Mouse (Mus musculus) intestine, embryonic 14.5 days (tissue): ENCODE data around the gene Lgals2. TPM values are rescaled to one million over a fixed set of nuclear protein-coding genes. Genes with fewer than 3 reads are reported as not detected.

ENCODE experiments used
- ATAC-seq: fragments of 200-750 bp; cut with Nextera tagmentation; replicated peaks from 2 replicates; pipeline ENCODE4 v1.8.0; 2017; ENCODE audit warnings: low read depth, moderate number of reproducible peaks, moderate TSS enrichment, moderate library complexity; ENCODE audit not compliant: low FRiP score, low TSS enrichment
- DNase-seq: peaks from one replicate; pipeline ENCODE4 v3.0.0-alpha.2; 2018; ENCODE audit warnings: low spot score
- H3K27ac ChIP-seq: fragments of 300-500 bp; sonication (generic); 2 replicates; pipeline ENCODE4 v1.5.1; 2014; ENCODE audit warnings: low read depth, mild to moderate bottlenecking, control low read depth
- H3K27me3 ChIP-seq: fragments of 300-500 bp; sonication (generic); replicated peaks from 2 replicates; pipeline ENCODE4 v1.6.1; 2014; ENCODE audit warnings: low read length, control low read depth; ENCODE audit not compliant: control insufficient read depth, insufficient read depth
- H3K36me3 ChIP-seq: fragments of 300-500 bp; sonication (generic); 2 replicates; pipeline ENCODE4 v1.6.1; 2014; ENCODE audit warnings: low read length, control low read depth; ENCODE audit not compliant: control insufficient read depth, insufficient read depth
- H3K4me1 ChIP-seq: fragments of 300-500 bp; sonication (generic); replicated peaks from 2 replicates; pipeline ENCODE4 v1.6.1; 2014; ENCODE audit warnings: low read length, control low read depth, mixed read lengths; ENCODE audit not compliant: control insufficient read depth, insufficient read depth
- H3K4me2 ChIP-seq: fragments of 300-500 bp; sonication (generic); 2 replicates; pipeline ENCODE4 v1.6.1; 2014; ENCODE audit warnings: low read length
- H3K4me3 ChIP-seq: fragments of 300-500 bp; sonication (generic); 2 replicates; pipeline ENCODE4 v1.5.1; 2014; ENCODE audit warnings: low read depth, low read length, control low read depth, mixed read lengths
- H3K9ac ChIP-seq: fragments of 300-500 bp; sonication (generic); 2 replicates; pipeline ENCODE4 v1.6.1; 2014; ENCODE audit warnings: mild to moderate bottlenecking, low read length
- H3K9me3 ChIP-seq: fragments of 300-500 bp; sonication (generic); 2 replicates; pipeline ENCODE4 v1.6.1; 2016; ENCODE audit warnings: low read length, control low read depth; ENCODE audit not compliant: control insufficient read depth
- WGBS: fragments of 180-500 bp; shearing (Covaris S2); extraction: QIAGEN DNeasy Blood & Tissue Kit; methylation state at CpG from one replicate; pipeline ENCODE4 v1.1.7; 2014; 5-methylcytosine and 5-hydroxymethylcytosine counted together
- polyA plus RNA-seq: library from polyadenylated mRNA; unstranded; fragments of >200 nt; fragmentation: Nextera tagmentation; extraction: Ambion mirVana; gene quantifications from 2 replicates; pipeline ENCODE4 v1.2.1, GENCODE M21; 2014

The Lgals2 gene
- polyA plus RNA-seq: 776 and 848 TPM in 2 replicates

DNA sequence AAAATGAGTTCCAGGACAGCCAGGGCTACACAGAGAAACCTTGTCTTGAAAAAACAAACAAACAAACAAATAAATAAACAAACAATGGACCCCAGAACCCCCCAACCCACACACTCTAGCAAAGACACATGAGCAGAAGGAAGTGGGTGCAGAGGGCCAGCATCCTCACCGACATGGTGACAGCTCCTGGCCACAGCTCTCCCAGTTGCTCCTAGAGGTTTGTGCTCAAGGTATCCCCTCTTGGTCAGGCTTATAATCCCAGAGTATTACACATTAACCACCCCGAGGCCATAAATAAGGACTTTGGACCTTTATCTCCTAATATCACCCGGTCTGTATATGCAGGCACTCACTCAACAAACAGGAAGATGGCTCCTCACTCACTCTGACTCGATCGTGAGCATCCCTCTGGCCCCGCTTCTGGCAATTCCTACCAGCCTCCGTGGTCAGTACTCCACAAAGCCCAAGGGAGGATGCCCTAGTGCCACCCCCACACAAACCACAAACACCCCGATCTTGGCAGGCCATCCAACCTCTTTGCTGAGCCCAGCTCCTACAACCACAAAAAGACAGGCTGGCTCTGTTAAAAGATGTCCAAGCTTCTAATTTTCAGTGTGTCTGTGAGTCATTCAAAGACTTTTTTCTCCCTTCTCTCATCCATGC lies at the start of gene Lgals2:
Lgals2 (minus strand) TSS at position 227 of the 663 bp plus-strand sequence.
- WGBS: 52% methylated on average over 8 of the region's 8 CpGs
- Histone ChIP-seq H3K36me3 (no peaks in the 10 kb centered on the region), H3K4me2 (peak within 1 kb of the TSS; percentile 42), H3K27ac (no peak within 1 kb of the TSS), H3K9ac (no peak within 1 kb of the TSS), H3K4me3 (peak within 1 kb of the TSS; percentile 14; the same call in 1 of the 2 replicates), H3K4me1 (peaks cover 12% of the 10 kb centered on the region), H3K9me3 (no peaks in the 10 kb centered on the region), H3K27me3 (no peaks in the 10 kb centered on the region)
- DNase-seq: no peak
- 0 out of 2 replicates have a peak, but pooled peaks have one; percentile 8 for ATAC-seq

DNA sequence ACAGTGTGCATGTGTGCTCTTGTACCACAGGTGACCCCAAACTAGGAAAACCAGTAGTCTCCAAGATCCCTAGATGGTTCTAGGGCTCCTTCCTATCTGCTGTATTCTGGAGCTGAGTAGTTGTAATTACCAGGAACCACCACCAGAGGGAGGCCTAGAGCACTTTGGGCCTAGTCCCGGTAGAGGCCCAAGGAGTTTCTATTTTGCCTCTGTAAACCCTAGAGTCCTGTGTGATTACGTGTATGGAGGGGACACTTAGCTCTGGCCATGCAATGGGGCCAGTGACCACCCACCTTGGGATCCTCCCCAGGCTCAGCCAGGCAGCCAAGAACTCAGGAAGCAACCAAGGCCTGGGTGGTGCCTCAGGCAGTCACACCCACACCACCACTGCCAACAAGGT lies 47.9 kb upstream of the Lgals2 start:
- Histone ChIP-seq H3K9ac (no peak overlapping the region), H3K27me3 (no peaks in the 10 kb centered on the region), H3K36me3 (peaks cover 56% of the 10 kb centered on the region), H3K9me3 (no peaks in the 10 kb centered on the region), H3K27ac (no peak overlapping the region), H3K4me3 (no peak overlapping the region), H3K4me2 (no peak overlapping the region), H3K4me1 (peaks cover 24% of the 10 kb centered on the region)
- WGBS: 8% methylated on average over 2 of the region's 2 CpGs
- no peak for ATAC-seq
- DNase-seq: peak; percentile 92

DNA sequence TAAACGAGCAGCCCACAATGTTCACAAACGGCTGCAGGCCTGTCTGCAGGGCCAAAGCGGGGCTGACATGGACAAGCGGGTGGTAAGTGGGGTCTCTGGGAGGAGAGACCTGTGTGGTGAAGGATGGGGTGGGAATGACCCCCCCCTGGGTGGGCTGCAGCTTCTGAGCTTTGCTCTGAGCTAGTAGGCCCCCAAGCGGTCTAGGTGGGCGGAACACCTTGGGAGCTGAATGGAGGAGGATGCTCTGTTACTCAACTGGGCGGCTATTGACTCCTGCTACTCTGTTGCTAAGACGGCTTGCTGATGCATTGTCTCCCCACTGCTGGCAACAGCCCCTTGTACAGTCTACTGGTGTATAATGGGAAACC lies 46.1 kb upstream of the Lgals2 start:
- H3K9ac ChIP-seq: no peak overlapping the region
- WGBS: 46% methylated on average over 8 of the region's 8 CpGs
- H3K4me3 ChIP-seq: peak overlapping the region; percentile 78
- peak overlapping the region; percentile 48; the same call in 1 of the 2 replicates for H3K27ac ChIP-seq
- peaks cover 37% of the 10 kb centered on the region for H3K36me3 ChIP-seq
- DNase-seq (peak; percentile 61), ATAC-seq (no peak)
- no peaks in the 10 kb centered on the region for H3K27me3 ChIP-seq
- H3K9me3 ChIP-seq: no peaks in the 10 kb centered on the region
- H3K4me2 ChIP-seq: peak overlapping the region; percentile 71
- H3K4me1 ChIP-seq: peaks cover 29% of the 10 kb centered on the region

DNA sequence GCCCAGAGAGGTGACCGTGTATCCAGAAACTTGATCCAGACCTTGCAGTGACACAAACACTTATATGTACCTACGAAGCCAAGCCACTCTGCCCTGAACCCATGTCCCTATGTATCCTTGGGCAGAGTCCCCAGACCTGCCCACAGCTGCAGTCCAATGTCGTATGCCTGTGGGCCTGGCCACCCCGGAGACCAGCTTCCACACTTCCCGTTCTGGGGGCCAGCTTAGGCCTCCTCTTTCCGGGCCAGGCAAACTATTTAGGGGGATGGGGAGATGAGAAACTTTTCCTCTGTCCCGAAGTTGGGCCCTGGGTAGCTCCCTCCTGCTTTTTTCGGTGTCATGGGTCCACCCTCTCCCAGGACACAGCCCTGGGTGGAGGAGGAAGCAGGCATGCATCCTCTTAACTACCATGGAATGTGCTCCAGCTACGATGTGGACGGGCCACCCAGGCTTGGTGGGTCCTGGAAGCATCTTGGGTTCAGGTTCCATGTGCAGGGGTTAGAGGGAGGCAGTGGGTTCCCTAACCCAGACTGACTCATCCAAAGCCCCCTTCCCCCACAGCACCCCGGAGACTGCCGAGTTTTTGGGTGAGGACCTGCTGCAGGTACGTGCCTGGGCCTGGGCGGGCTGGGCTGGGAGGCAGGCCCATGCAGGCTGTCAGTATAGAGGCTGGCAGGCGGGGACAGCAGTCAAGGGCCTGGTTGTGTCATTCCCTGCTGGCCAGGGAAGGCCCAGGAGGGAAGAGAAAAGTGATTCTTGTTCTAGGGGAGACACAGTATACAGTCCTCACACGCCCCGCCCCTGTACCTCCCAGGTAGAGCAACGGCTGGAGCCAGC lies 45.5 kb upstream of the Lgals2 start:
- Histone ChIP-seq H3K4me1 (peaks cover 29% of the 10 kb centered on the region), H3K27ac (peak overlapping the region; percentile 48), H3K9ac (peak overlapping the region; percentile 70), H3K9me3 (no peaks in the 10 kb centered on the region), H3K36me3 (peaks cover 31% of the 10 kb centered on the region), H3K27me3 (no peaks in the 10 kb centered on the region), H3K4me3 (peak overlapping the region; percentile 78), H3K4me2 (peak overlapping the region; percentile 71)
- DNase-seq (peak; percentile 66), ATAC-seq (0 out of 2 replicates have a peak, but pooled peaks have one; percentile 18)
- 13% methylated on average over 18 of the region's 18 CpGs for WGBS

DNA sequence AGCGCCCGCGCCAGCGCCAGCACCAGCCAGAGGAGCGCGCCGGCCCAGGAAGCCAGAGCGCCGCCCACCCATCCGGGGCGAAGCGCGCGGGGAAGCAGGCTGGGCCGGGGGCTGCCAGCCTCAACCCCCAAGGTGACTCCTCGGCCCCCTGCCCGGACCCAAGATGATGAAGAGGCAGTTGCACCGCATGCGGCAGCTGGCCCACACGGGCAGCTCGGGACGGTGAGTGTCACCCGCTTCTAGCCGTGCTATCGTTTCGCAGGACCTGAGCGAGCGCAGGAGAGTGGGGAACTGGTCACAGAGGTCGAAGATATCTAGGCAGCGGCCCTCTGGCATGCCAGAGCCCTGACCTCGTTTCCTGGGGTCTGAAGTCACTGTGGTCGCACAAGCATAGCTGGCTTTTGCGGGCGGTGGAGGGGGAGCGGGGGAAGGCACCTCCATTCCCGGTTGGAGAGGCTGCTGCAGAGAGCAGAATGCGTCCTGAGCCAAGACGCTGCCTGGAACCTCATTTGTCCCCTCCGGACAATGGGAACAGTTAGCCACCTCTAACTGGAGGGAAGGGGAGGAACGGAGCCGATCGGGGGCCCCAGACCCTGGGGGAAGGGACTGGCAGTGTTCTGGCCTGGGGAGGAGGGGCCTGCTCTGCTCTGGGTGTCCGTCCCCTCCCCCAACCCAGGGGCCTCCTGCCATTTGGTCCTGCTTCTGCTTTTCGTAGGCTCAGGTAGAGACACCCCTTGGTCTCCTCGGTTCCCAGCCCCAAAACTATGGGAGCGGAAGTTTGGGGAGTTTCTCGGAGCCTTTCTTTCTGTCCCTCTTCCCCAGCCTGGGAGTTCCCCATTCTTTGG lies 44.6 kb upstream of the Lgals2 start, which contains the start of gene Sh3bp1:
Sh3bp1 (plus strand) TSS at position 29 of the 845 bp plus-strand sequence.
- peak; percentile 81 for DNase-seq
- under 1% methylated on average over 44 of the region's 47 CpGs for WGBS
- Histone ChIP-seq H3K4me1 (peaks cover 29% of the 10 kb centered on the region), H3K4me3 (peak within 1 kb of the TSS; percentile 78), H3K9ac (peak within 1 kb of the TSS; percentile 70), H3K4me2 (peak within 1 kb of the TSS; percentile 71), H3K9me3 (no peaks in the 10 kb centered on the region), H3K36me3 (peaks cover 23% of the 10 kb centered on the region), H3K27ac (peak within 1 kb of the TSS; percentile 48), H3K27me3 (no peaks in the 10 kb centered on the region)
- ATAC-seq: peak; percentile 68

DNA sequence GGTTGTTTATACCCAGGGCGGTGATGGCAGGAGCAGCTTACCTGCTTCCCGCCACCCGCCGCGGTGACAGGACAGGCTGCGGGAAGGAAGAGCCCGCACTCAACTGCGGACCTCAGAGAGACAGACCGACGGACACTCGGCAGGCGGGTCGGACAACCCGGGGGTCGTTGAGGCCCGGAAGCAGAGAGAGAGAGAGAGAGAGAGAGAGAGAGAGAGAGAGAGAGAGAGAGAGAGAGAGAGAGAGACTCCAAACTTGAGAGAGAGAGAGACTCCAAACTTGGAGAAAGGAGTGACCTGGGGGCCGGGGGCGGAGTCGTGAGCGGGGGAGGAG lies 44.0 kb upstream of the Lgals2 start, which contains the start of gene Gm49510:
Gm49510 (plus strand) TSS at position 259 of the 331 bp plus-strand sequence.
- 1% methylated on average over 20 of the region's 20 CpGs for WGBS
- Histone ChIP-seq H3K27ac (peak within 1 kb of the TSS; percentile 47), H3K4me2 (peak within 1 kb of the TSS; percentile 71), H3K27me3 (no peaks in the 10 kb centered on the region), H3K9me3 (no peaks in the 10 kb centered on the region), H3K36me3 (peaks cover 22% of the 10 kb centered on the region), H3K9ac (peak within 1 kb of the TSS; percentile 70), H3K4me3 (peak within 1 kb of the TSS; percentile 78), H3K4me1 (peaks cover 34% of the 10 kb centered on the region)
- peak; percentile 68 for DNase-seq
- ATAC-seq: no peak

DNA sequence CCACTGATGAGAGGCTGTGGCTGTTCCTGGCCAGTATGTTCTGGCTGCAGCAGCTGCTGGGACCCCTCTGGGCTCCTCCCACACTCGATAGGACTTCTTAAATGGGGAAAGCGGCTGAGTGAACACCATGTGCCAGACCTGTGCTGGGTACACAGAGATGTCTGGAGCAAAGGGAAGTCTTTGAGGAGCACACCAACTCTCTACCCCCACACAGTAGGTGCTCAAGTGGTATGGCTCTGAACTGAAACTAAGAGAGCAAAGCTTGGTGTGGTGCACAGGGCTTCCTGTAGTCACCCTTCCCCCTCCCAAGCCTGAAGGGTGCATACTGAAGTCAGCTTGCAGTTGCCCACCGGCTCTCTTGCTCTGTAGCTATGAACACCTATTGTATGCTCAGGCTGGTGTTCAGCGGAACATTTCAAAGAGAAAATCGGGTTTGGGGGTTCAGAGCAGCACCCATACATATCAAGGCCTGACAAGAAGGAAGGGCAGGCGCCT lies 43.2 kb upstream of the Lgals2 start:
- no peak for ATAC-seq
- Histone ChIP-seq H3K36me3 (peaks cover 22% of the 10 kb centered on the region), H3K9me3 (no peaks in the 10 kb centered on the region), H3K27ac (peak overlapping the region; percentile 47), H3K4me3 (0 out of 2 replicates have a peak overlapping the region, but pooled peaks have one; percentile 1), H3K9ac (no peak overlapping the region), H3K4me1 (peaks cover 38% of the 10 kb centered on the region), H3K27me3 (no peaks in the 10 kb centered on the region), H3K4me2 (peak overlapping the region; percentile 71)
- WGBS: 50% methylated on average over 6 of the region's 6 CpGs
- DNase-seq: no peak

DNA sequence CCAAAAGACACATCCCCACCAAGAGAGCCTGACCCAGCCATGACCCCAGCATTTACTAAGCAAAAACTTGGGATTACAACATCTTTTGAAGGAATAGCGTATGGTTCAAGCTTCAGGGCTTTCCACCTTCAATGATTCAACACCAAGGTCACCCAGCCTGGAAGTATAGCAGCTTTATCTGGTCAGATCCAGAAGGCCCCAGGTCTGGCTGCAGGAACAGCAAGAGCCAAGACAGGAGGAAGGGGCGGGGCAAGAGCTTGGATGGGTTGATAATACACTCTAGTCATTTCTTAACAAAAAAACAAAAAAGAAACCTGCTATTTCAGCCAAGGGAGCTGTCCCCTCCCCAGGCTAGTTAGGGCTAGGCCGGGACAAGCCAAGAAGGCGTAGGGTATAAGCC lies 42.2 kb upstream of the Lgals2 start:
- Histone ChIP-seq H3K27me3 (no peaks in the 10 kb centered on the region), H3K36me3 (peaks cover 25% of the 10 kb centered on the region), H3K4me1 (peaks cover 38% of the 10 kb centered on the region), H3K9me3 (no peaks in the 10 kb centered on the region), H3K4me2 (no peak overlapping the region), H3K27ac (no peak overlapping the region), H3K4me3 (no peak overlapping the region), H3K9ac (no peak overlapping the region)
- no peak for ATAC-seq
- DNase-seq: no peak
- WGBS: 82% methylated on average over 4 of the region's 4 CpGs
